Mouse (Mus musculus): ENCODE results near the gene Chka.

Gene Chka

GRCm38 (mm10) chr19:3851502-3851962, at the start of gene Chka:
Gene Chka (plus strand): TSS chr19:3851773.
- DNase-seq (ENCODE audit: low spot score in 2 of 2), result peak; percentile 96 to 97

- no peak for DNase-seq (ENCODE audit: low spot score in 2 of 2)
Measured at GRCm38 (mm10) chr19:3805526-3805925, 46.0 kb upstream of the Chka start.

- DNase-seq (ENCODE audit: low spot score in 2 of 2), result no peak
Measured at GRCm38 (mm10) chr19:3810536-3811233, 40.9 kb upstream of the Chka start.

- no peak for DNase-seq (ENCODE audit: low spot score in 2 of 2)
Measured at GRCm38 (mm10) chr19:3814461-3814860, 37.1 kb upstream of the Chka start.

GRCm38 (mm10) chr19:3815824-3816223, 35.7 kb upstream of the Chka start:
- no peak for DNase-seq (ENCODE audit: low spot score in 2 of 2)

GRCm38 (mm10) chr19:3819080-3819479, 32.5 kb upstream of the Chka start:
- DNase-seq (ENCODE audit: low spot score in 2 of 2), result no peak

GRCm38 (mm10) chr19:3819899-3820444, 31.6 kb upstream of the Chka start:
- DNase-seq (ENCODE audit: low spot score in 2 of 2), result no peak

GRCm38 (mm10) chr19:3825044-3825443, 26.5 kb upstream of the Chka start:
- no peak for DNase-seq (ENCODE audit: low spot score in 2 of 2)

- DNase-seq (ENCODE audit: low spot score in 2 of 2), result no peak
Measured at GRCm38 (mm10) chr19:3829863-3830262, 21.7 kb upstream of the Chka start.

GRCm38 (mm10) chr19:3831716-3832115, 19.9 kb upstream of the Chka start:
- no peak for DNase-seq (ENCODE audit: low spot score in 2 of 2)

- DNase-seq (ENCODE audit: low spot score in 2 of 2), result peak in 1 of 2 experiments; percentile 48
Measured at GRCm38 (mm10) chr19:3832851-3833353, 18.7 kb upstream of the Chka start.

- DNase-seq (ENCODE audit: low spot score in 2 of 2), result no peak
Measured at GRCm38 (mm10) chr19:3834301-3834700, 17.3 kb upstream of the Chka start.

- no peak for DNase-seq (ENCODE audit: low spot score in 2 of 2)
Measured at GRCm38 (mm10) chr19:3836791-3837190, 14.8 kb upstream of the Chka start.

- no peak for DNase-seq (ENCODE audit: low spot score in 2 of 2)
Measured at GRCm38 (mm10) chr19:3838931-3839330, 12.6 kb upstream of the Chka start.

GRCm38 (mm10) chr19:3839686-3840085, 11.9 kb upstream of the Chka start:
- no peak for DNase-seq (ENCODE audit: low spot score in 2 of 2)

- DNase-seq (ENCODE audit: low spot score in 2 of 2), result no peak
Measured at GRCm38 (mm10) chr19:3840214-3840651, 11.3 kb upstream of the Chka start.

GRCm38 (mm10) chr19:3840685-3841084, 10.9 kb upstream of the Chka start:
- no peak for DNase-seq (ENCODE audit: low spot score in 2 of 2)

GRCm38 (mm10) chr19:3842359-3843148, 9.0 kb upstream of the Chka start:
- DNase-seq (ENCODE audit: low spot score in 2 of 2), result no peak

- no peak for DNase-seq (ENCODE audit: low spot score in 2 of 2)
Measured at GRCm38 (mm10) chr19:3843629-3844028, 7.9 kb upstream of the Chka start.

- DNase-seq (ENCODE audit: low spot score in 2 of 2), result no peak
Measured at GRCm38 (mm10) chr19:3844836-3845235, 6.7 kb upstream of the Chka start.

- no peak for DNase-seq (ENCODE audit: low spot score in 2 of 2)
Measured at GRCm38 (mm10) chr19:3845339-3845738, 6.2 kb upstream of the Chka start.

- DNase-seq (ENCODE audit: low spot score in 2 of 2), result no peak
Measured at GRCm38 (mm10) chr19:3845803-3846406, 5.7 kb upstream of the Chka start.
